Mouse (Mus musculus) layer of hippocampus, adult 8-10 months (tissue): ENCODE measurements around the gene Cep295. TPM values are rescaled to one million over a fixed set of nuclear protein-coding genes. Genes with fewer than 3 reads are reported as not detected.

Experiments used
- microRNA-seq, 2 experiments: library from miRNA; unstranded; fragments of <30 nt; microRNA quantifications; one replicate each; pipeline ENCODE4 v1.2.0; 2022
- total RNA-seq, 4 experiments: library from RNA; stranded (reverse); gene quantifications; 2 replicates each; pipeline ENCODE4 v1.2.4; 2022

Gene Cep295
- total RNA-seq, 4 experiments from 2014 or later: 25.5 to 28.8 (median 26.0) TPM

Small RNA genes lying within 50 kb of the gene (microRNA-seq; reads per million reads assigned to microRNA genes)
- 0 reads per million in 2 experiments for gene Gm49349
- 0 reads per million in 2 experiments for gene mmu-mir-7650

Other genes with a start within 250 kb of the Cep295 start
- gene Hephl1, start 245.7 kb downstream of the Cep295 start, total RNA-seq: not detected
- gene Vstm5, start 118.7 kb downstream of the Cep295 start, total RNA-seq: 1 to 10 TPM; 6.1 to 8.6 (median 6.3) TPM
- 10 to 100 TPM; 38.4 to 41.2 (median 39.5) TPM for gene Med17, start 77.9 kb downstream of the Cep295 start, total RNA-seq
- gene Taf1d, start 51.6 kb downstream of the Cep295 start, total RNA-seq: 10 to 100 TPM; 33.5 to 41.3 (median 37.2) TPM
- gene 4931406C07Rik, start 51.3 kb downstream of the Cep295 start, total RNA-seq: 10 to 100 TPM; 17.3 to 28.3 (median 25.1) TPM
- gene Smco4, start 135.6 kb upstream of the Cep295 start, total RNA-seq: 1 to 10 TPM; 6.6 to 9.6 (median 8.9) TPM